Mouse (Mus musculus) hindbrain, postnatal 0 days (tissue): ENCODE data around the gene Gm21394. TPM values are rescaled to one million over a fixed set of nuclear protein-coding genes. Genes with fewer than 3 reads are reported as not detected.
"Not testable (repeated sequence)": the region's sequence is repeated elsewhere in the genome, so short reads cannot be mapped to it uniquely, and the experiment has no call there.

Experiments
- ATAC-seq: fragments of 200-750 bp; cut with Nextera tagmentation; 2 replicates; pipeline ENCODE4 v1.8.0; 2017; ENCODE audit warnings: mild to moderate bottlenecking, moderate TSS enrichment, moderate library complexity
- DNase-seq: peaks from one replicate; pipeline ENCODE4 v3.0.0-alpha.2; 2015; ENCODE audit warnings: low spot score
- H3K27ac ChIP-seq: fragments of 300-500 bp; sonication (generic); 2 replicates; pipeline ENCODE4 v1.5.1; 2014; ENCODE audit warnings: mild to moderate bottlenecking
- H3K27me3 ChIP-seq: fragments of 300-500 bp; sonication (generic); 2 replicates; pipeline ENCODE4 v1.6.1; 2014; ENCODE audit warnings: low read length, mixed read lengths; ENCODE audit not compliant: insufficient read depth
- H3K36me3 ChIP-seq: fragments of 300-500 bp; sonication (generic); 2 replicates; pipeline ENCODE4 v1.6.1; 2014; ENCODE audit warnings: low read length, mixed read lengths; ENCODE audit not compliant: insufficient read depth
- H3K4me1 ChIP-seq: fragments of 300-500 bp; sonication (generic); 2 replicates; pipeline ENCODE4 v1.6.1; 2014; ENCODE audit warnings: antibody characterized with exemption, low read length, mixed read lengths; ENCODE audit not compliant: insufficient read depth
- H3K4me2 ChIP-seq: fragments of 300-500 bp; sonication (generic); 2 replicates; pipeline ENCODE4 v1.6.1; 2014; ENCODE audit warnings: low read depth, mild to moderate bottlenecking, low read length, moderate library complexity, mixed read lengths
- H3K4me3 ChIP-seq: fragments of 300-500 bp; sonication (generic); 2 replicates; pipeline ENCODE4 v1.5.1; 2014; ENCODE audit warnings: low read length
- H3K9ac ChIP-seq: fragments of 300-500 bp; sonication (generic); replicated peaks from 2 replicates; pipeline ENCODE4 v1.6.1; 2014; ENCODE audit warnings: mild to moderate bottlenecking, low read length, moderate library complexity, mixed read lengths
- H3K9me3 ChIP-seq: fragments of 300-500 bp; sonication (generic); 2 replicates; pipeline ENCODE4 v1.6.1; 2016; ENCODE audit warnings: low read length, mixed read lengths
- WGBS: fragments of 180-500 bp; shearing (Covaris S2); extraction: QIAGEN DNeasy Blood & Tissue Kit; methylation state at CpG from one replicate; pipeline ENCODE4 v1.1.7; 2014; 5-methylcytosine and 5-hydroxymethylcytosine counted together
- polyA plus RNA-seq: library from polyadenylated mRNA; unstranded; fragments of >200 nt; fragmentation: Nextera tagmentation; extraction: Ambion mirVana; gene quantifications from 2 replicates; pipeline ENCODE4 v1.2.1, GENCODE M21; 2015
- total RNA-seq: library from RNA; depleted of rRNA; stranded (reverse); fragments of >200 nt; gene quantifications from 2 replicates; pipeline ENCODE4 v1.2.3, GENCODE M21; 2014; rRNA removed

Gm21394 gene
- total RNA-seq = not detected in 2 replicates
- not detected in 2 replicates for polyA plus RNA-seq

DNA sequence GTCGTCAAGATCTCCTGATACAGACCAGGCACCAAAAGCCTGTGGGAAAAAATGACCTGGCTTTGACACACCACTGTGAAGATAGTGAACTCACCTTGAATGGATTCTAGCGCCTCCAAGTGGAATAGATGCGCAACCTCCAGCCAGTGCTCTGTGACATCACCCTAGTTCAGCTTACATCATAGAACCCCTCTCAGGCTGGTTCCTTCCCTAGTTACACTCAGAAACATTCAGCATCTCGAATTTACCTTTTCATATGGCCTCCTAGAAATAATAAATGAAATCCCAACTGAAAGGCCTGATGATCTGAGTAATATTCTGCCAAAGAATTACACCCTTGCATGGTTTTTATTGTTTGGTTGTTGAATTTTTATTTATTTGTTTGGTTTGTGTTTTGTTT, at the start of gene Gm21394:
Gm21394 (minus strand) TSS at position 101 of the 400 bp plus-strand sequence.
- no CpG with 5 or more reads among the region's 4 CpGs for WGBS
- H3K4me1 ChIP-seq, H3K9ac ChIP-seq, H3K9me3 ChIP-seq, H3K36me3 ChIP-seq, H3K4me2 ChIP-seq, H3K4me3 ChIP-seq, H3K27me3 ChIP-seq, H3K27ac ChIP-seq, ATAC-seq, DNase-seq: not testable (repeated sequence)

Other genes starting within 250 kb of the Gm21394 start
- gene Gm21409, start 181.8 kb upstream of the Gm21394 start, total RNA-seq = not detected in 2 replicates
- gene Gm21409, start 181.8 kb upstream of the Gm21394 start, polyA plus RNA-seq = not detected in 2 replicates